24 mouse cellular contexts compared by ENCODE assay signal in genomic region chr8:3177440-3177839, GRCm38 (mm10).
DNase-seq lines count a peak whose midpoint lies in the region; ATAC-seq and TF ChIP-seq lines count a peak whose summit lies in the region.
"Had no signal": no experiment of that assay in that cellular context is flagged by ENCODE, and none has a peak within 500 bp of the region (broad histone marks: within the 10 kb centered on the region; RNA-seq: fewer than 3 reads in every experiment).

No protein-coding gene starts in this region.

- H3K36me3 ChIP-seq in kidney, embryonic 15.5 days: peaks cover 50% of the 10 kb centered on the region
- H3K36me3 ChIP-seq in thymus, adult 2 months (ENCODE audit: control insufficient read depth, insufficient read depth, low read length): peaks cover 34% of the 10 kb centered on the region

- no peak overlapping the region for H3K27ac ChIP-seq in kidney, embryonic 15.5 days
- H3K27ac ChIP-seq in thymus, adult 2 months (ENCODE audit: control insufficient read depth, insufficient read depth, low read length): no peak overlapping the region
- H3K27ac ChIP-seq: forebrain, embryonic 10.5 days; forebrain, embryonic 13.5 days; hindbrain, embryonic 10.5 days; hindbrain, embryonic 13.5 days had no signal

- intact Hi-C loops in heart, postnatal 25 days (cut with DNase I): no loop called here

- no peak for ATAC-seq in kidney, embryonic 15.5 days (replicated peaks; ENCODE audit: low FRiP score)
- ATAC-seq: activated CD4-positive, CD25-positive, alpha-beta regulatory T cell, adult 4 months; forebrain, embryonic 13.5 days; forebrain, embryonic 16.5 days; hindbrain, embryonic 16.5 days had no signal

- WGBS in kidney, embryonic 15.5 days: 93% methylated on average over 4 of the region's 4 CpGs
- WGBS in thymus, adult 2 months: 98% methylated on average over 4 of the region's 4 CpGs

- no peaks in the 10 kb centered on the region for H3K4me1 ChIP-seq in kidney, embryonic 15.5 days
- no peaks in the 10 kb centered on the region for H3K4me1 ChIP-seq in thymus, adult 2 months (replicated peaks; ENCODE audit: control insufficient read depth, insufficient read depth, low read length)
- H3K4me1 ChIP-seq: forebrain, embryonic 10.5 days; forebrain, embryonic 13.5 days; hindbrain, embryonic 10.5 days; hindbrain, embryonic 13.5 days had no signal

- H3K27me3 ChIP-seq in kidney, embryonic 15.5 days: no peaks in the 10 kb centered on the region
- H3K27me3 ChIP-seq in thymus, adult 2 months (ENCODE audit: control insufficient read depth, insufficient read depth, low read length): no peaks in the 10 kb centered on the region
- H3K27me3 ChIP-seq: forebrain, embryonic 13.5 days; hindbrain, embryonic 13.5 days had no signal

- no peaks in the 10 kb centered on the region for H3K9me3 ChIP-seq in kidney, embryonic 15.5 days (replicated peaks)

- no peak overlapping the region for H3K4me3 ChIP-seq in kidney, embryonic 15.5 days (replicated peaks)
- no peak overlapping the region for H3K4me3 ChIP-seq in thymus, adult 2 months (ENCODE audit: control insufficient read depth, insufficient read depth, low read length)
- H3K4me3 ChIP-seq: forebrain, embryonic 10.5 days; forebrain, embryonic 13.5 days; hindbrain, embryonic 10.5 days; hindbrain, embryonic 13.5 days had no signal

- TF ChIP-seq CTCF in thymus, adult 2 months (IDR thresholded peaks at IDR 0.05; ENCODE audit: borderline replicate concordance, control insufficient read depth, extremely low read depth, insufficient read depth, low read length, poor library complexity): no peak

- peak; percentile 75 for DNase-seq in heart, adult 11 months
- no peak for DNase-seq in heart, postnatal 25 days (ENCODE audit: low spot score)
- peak; percentile 40 for DNase-seq in kidney, adult 9 months
- peak; percentile 12 for DNase-seq in kidney, postnatal 10 days
- DNase-seq in kidney, postnatal 36 days: peak; percentile 39 to 43
- no peak for DNase-seq in thymus, postnatal 36 days
- no peak for DNase-seq in thymus, adult 2 months
- DNase-seq: adrenal gland, adult 8-10 months; adrenal gland, postnatal 25 days; cerebellum, adult 18-20 months; cerebellum, adult 9-10 months; cerebellum, postnatal 14 days; gastrocnemius, postnatal 10 days; gastrocnemius, postnatal 36 days; heart, postnatal 36 days had no signal

- no peak overlapping the region for H3K4me2 ChIP-seq in kidney, embryonic 15.5 days
- H3K4me2 ChIP-seq: forebrain, embryonic 13.5 days; heart, embryonic 11.5 days; hindbrain, embryonic 13.5 days had no signal

- H3K9ac ChIP-seq in kidney, embryonic 15.5 days: no peak overlapping the region
- H3K9ac ChIP-seq: forebrain, embryonic 13.5 days; hindbrain, embryonic 13.5 days had no signal

- no peak for TF ChIP-seq POLR2A in thymus, adult 2 months (IDR thresholded peaks at IDR 0.05; ENCODE audit: control insufficient read depth, extremely low read depth, insufficient read depth, low read length, poor library complexity)

Comparison
In these comparisons a context has a peak if more than half of its experiments do, and no peak if none do; other contexts are left out.
1. DNase-seq: peak in heart, adult 11 months (single experiment), kidney, adult 9 months (single experiment), kidney, postnatal 10 days (single experiment) and kidney, postnatal 36 days (2 of 2); none in heart, postnatal 25 days (single experiment), thymus, postnatal 36 days (0 of 2) and thymus, adult 2 months (single experiment).